Mouse (Mus musculus) thymus, adult 2 months (tissue): ENCODE measurements at regions not wholly inside any gene's neighbourhood (a gene's known extent, or its start where the extent isn't known, plus 50 kb on each side); places are given as distances from the start of the nearest gene placed in this dataset.

Experiments
- DNase-seq: peaks from one replicate; pipeline ENCODE4 v3.0.0; 2021
- H3K27ac ChIP-seq: fragments of 200-500 bp; 2 replicates; pipeline ENCODE4 v1.5.1; 2012; ENCODE audit warnings: low read length, control low read depth; ENCODE audit not compliant: control insufficient read depth, insufficient read depth
- H3K27me3 ChIP-seq: fragments of 200-500 bp; 2 replicates; pipeline ENCODE4 v1.6.1; 2012; ENCODE audit warnings: mild to moderate bottlenecking, low read length, moderate library complexity, mixed read lengths; ENCODE audit not compliant: control insufficient read depth, insufficient read depth
- H3K36me3 ChIP-seq: fragments of 200-500 bp; 2 replicates; pipeline ENCODE4 v1.6.1; 2012; ENCODE audit warnings: mild to moderate bottlenecking, low read length, moderate library complexity; ENCODE audit not compliant: control insufficient read depth, insufficient read depth
- H3K4me1 ChIP-seq: fragments of 200-500 bp; replicated peaks from 2 replicates; pipeline ENCODE4 v1.6.1; 2012; ENCODE audit warnings: low read length; ENCODE audit not compliant: control insufficient read depth, insufficient read depth
- H3K4me3 ChIP-seq: fragments of 200-500 bp; 2 replicates; pipeline ENCODE4 v1.5.1; 2012; ENCODE audit warnings: mild to moderate bottlenecking, low read length, control low read depth, moderate library complexity; ENCODE audit not compliant: control insufficient read depth, insufficient read depth
- CTCF ChIP-seq: fragments of 200-500 bp; IDR thresholded peaks from 2 replicates; pipeline ENCODE4 v1.5.1; 2012; ENCODE audit warnings: mild to moderate bottlenecking, control low read depth, low read length, moderate library complexity, borderline replicate concordance; ENCODE audit not compliant: control insufficient read depth, poor library complexity, insufficient read depth; ENCODE audit errors: extremely low read depth
- POLR2A ChIP-seq: fragments of 200-500 bp; IDR thresholded peaks from 2 replicates; pipeline ENCODE4 v1.6.1; 2012; ENCODE audit warnings: mild to moderate bottlenecking, low read length, control low read depth, moderate library complexity; ENCODE audit not compliant: control insufficient read depth, poor library complexity, insufficient read depth; ENCODE audit errors: extremely low read depth
- WGBS: fragments of 180-500 bp; shearing (Covaris S2); methylation state at CpG from one replicate; pipeline ENCODE4 v1.1.7; 2018; 5-methylcytosine and 5-hydroxymethylcytosine counted together

GRCm38 (mm10) chr14:73999409-73999909, 338.4 kb downstream of the Gm21750 start:
- no peak for TF ChIP-seq CTCF
- TF ChIP-seq POLR2A, result no peak
- 27% methylated on average over 2 of the region's 2 CpGs for WGBS
- no peaks in the 10 kb centered on the region for H3K27me3 ChIP-seq
- H3K36me3 ChIP-seq, result no peaks in the 10 kb centered on the region
- no peak overlapping the region for H3K27ac ChIP-seq
- H3K4me3 ChIP-seq, result no peak overlapping the region
- no peaks in the 10 kb centered on the region for H3K4me1 ChIP-seq
- no peak for DNase-seq

DNA sequence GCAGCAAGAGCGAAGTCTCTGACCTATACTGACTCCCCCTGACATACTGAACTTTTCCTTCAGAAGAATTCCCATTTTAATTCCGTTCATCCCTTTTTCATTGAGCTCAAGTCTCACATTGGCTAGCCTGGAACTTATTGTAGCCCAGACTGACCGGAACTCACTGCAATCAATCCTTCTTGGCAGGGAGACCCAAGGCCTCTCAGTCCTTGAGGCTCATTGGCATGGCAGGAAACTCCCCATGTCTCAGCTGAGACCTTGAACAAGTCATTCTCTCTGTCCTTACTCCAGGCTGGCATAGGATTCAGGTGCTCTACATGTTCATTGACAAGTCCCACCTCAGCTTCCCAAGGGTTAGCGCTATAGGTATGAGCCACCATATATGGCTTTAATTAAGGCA, 345.9 kb downstream of the Gm21750 start:
- no peaks in the 10 kb centered on the region for H3K4me1 ChIP-seq
- DNase-seq, result no peak
- TF ChIP-seq POLR2A (no peak), CTCF (no peak)
- no peak overlapping the region for H3K4me3 ChIP-seq
- no peaks in the 10 kb centered on the region for H3K27me3 ChIP-seq
- 90% methylated on average over 4 of the region's 4 CpGs for whole genome bisulfite sequencing
- H3K36me3 ChIP-seq, result no peaks in the 10 kb centered on the region
- H3K27ac ChIP-seq, result no peak overlapping the region

DNA sequence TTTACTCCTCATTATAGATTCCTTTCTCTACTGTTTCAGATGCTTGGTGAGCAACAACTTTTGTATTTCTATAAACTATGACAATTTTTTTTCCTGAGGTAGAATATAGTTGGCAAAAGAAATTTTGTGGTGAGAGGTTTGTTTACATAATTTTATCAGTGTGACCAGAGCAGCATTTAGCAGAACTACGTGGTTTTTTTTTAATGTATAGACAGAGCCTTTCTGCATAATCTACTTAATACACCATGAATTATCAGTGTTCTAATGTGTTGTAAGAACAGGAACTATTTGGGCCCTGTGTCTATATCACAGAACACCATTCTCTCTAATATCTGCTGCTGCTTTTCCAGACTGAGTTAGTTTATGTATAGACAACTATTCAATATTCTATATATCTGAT, 350.5 kb downstream of the Gm21750 start:
- no peaks in the 10 kb centered on the region for H3K4me1 ChIP-seq
- TF ChIP-seq CTCF (no peak), POLR2A (no peak)
- H3K27ac ChIP-seq, result no peak overlapping the region
- H3K36me3 ChIP-seq, result no peaks in the 10 kb centered on the region
- DNase-seq, result no peak
- 68% methylated on average over 1 of the region's 1 CpGs for WGBS
- H3K27me3 ChIP-seq, result no peaks in the 10 kb centered on the region
- H3K4me3 ChIP-seq, result no peak overlapping the region

GRCm38 (mm10) chr14:74019421-74019820, 358.4 kb downstream of the Gm21750 start:
- WGBS, result 90% methylated on average over 2 of the region's 2 CpGs
- Histone ChIP-seq H3K4me1 (no peaks in the 10 kb centered on the region), H3K27ac (no peak overlapping the region), H3K27me3 (no peaks in the 10 kb centered on the region), H3K36me3 (no peaks in the 10 kb centered on the region), H3K4me3 (no peak overlapping the region)
- TF ChIP-seq POLR2A (no peak), CTCF (no peak)
- DNase-seq, result no peak

DNA sequence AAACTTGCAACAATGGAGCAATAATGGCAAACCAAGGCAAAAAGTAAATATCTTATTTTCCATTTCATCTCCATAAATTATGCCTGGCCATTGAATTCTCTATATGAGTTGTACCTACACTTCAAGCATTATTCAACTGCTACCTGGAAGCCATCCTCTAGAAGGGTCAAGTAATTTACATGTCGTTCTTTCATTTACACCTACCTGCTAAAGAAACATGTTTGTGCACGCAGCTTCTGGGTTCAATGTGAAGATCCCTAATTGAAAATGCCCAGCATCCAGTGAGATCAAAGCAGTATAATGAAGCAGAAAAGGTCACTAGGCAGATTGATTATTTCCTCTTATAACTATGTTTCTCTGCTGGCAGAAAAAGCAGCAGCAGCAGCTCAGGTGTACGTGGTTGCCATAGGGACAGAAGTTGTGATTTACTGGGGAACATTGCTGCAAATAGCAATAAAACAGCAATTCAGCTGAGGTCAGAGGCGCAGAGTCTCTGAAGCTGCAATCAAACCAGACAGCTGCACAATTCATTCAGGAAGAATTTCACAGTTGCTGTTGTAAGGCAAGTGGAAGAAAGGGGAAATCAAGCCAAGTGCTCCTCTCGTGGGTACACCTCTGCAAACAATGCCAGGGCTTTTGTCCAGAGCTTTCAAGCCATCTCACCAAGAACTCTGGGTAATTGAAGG, 386.1 kb downstream of the Gm21750 start:
- WGBS, result 61% methylated on average over 5 of the region's 5 CpGs
- H3K4me1 ChIP-seq, result no peaks in the 10 kb centered on the region
- no peak overlapping the region for H3K4me3 ChIP-seq
- H3K27ac ChIP-seq, result no peak overlapping the region
- no peaks in the 10 kb centered on the region for H3K27me3 ChIP-seq
- TF ChIP-seq CTCF (no peak), POLR2A (no peak)
- no peaks in the 10 kb centered on the region for H3K36me3 ChIP-seq
- DNase-seq, result no peak

- Histone ChIP-seq H3K27me3 (no peaks in the 10 kb centered on the region), H3K36me3 (no peaks in the 10 kb centered on the region), H3K27ac (no peak overlapping the region), H3K4me1 (no peaks in the 10 kb centered on the region), H3K4me3 (no peak overlapping the region)
- DNase-seq, result no peak
- no peak for TF ChIP-seq POLR2A
- no peak for TF ChIP-seq CTCF
- 92% methylated on average over 6 of the region's 6 CpGs for WGBS
Observed at GRCm38 (mm10) chr14:74047695-74048280, 386.8 kb downstream of the Gm21750 start.
